Comparison of ENCODE assay signal across 15 mouse cellular contexts in the genomic region with DNA sequence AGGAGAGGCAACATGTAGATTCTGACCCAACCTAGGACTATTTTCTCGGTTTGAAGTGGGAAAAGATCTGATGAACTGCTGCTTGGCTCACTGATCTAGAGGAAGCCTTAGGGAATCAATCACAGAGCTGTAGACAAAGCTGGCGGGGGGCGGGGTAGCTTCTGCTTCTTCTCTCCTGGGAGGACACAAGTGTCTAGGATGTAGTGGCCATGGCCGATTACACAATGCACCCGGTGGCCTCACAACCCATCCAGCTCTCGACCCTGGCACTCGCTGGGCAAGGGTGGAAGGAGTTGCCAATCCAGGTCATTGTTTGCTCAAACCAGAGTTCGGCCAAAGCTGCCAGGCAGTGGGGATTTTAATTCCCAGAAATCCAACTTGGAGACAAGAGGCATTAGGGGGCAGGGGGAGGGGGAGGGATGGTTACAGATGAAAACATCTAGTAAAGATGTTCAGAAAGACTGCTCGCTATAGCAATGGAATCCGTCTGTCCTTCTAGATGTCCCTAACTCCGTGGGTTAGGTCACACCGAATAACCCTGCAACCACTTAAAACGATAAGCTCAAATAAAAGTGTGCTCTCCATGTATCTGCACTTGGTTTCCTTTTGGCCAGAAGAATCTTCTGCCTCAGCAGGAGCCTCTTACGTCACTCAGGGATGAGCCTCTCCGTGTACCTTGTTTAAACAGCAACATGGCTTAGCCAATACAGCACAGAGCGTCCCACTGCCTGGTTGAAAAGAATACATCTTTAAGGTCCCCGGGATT. TPM values are rescaled to one million over a fixed set of nuclear protein-coding genes. Genes with fewer than 3 reads are reported as not detected.
A peak's percentile ranks its signal among the peaks of the same experiment; 100 is the strongest.
DNase-seq lines count a peak whose midpoint lies in the region; ATAC-seq lines count a peak whose summit lies in the region.
"Had no signal": no experiment of that assay in that cellular context is flagged by ENCODE, and none has a peak within 500 bp of the region (broad histone marks: within the 10 kb centered on the region; RNA-seq: fewer than 3 reads in every experiment).

No protein-coding gene starts in this region.

- peak; percentile 15 to 72 for DNase-seq in adrenal gland, adult (ENCODE audit: inconsistent age in 2 of 2, low spot score in 1 of 2)
- DNase-seq in adrenal gland, adult 18-20 months (ENCODE audit: low spot score in 2 of 2) = no peak
- DNase-seq in hindbrain, embryonic 10.5 days (ENCODE audit: low spot score) = no peak
- no peak for DNase-seq in hindbrain, embryonic 14.5 days (ENCODE audit: low spot score)
- DNase-seq in midbrain, embryonic 11.5 days (ENCODE audit: low spot score, missing footprints) = no peak
- peak; percentile 80 for DNase-seq in lung, postnatal 36 days
- DNase-seq: cerebellum, adult 9-11 months; heart, postnatal 10 days; right cerebral cortex, adult 18-20 months had no signal

- no peak overlapping the region for H3K4me2 ChIP-seq in hindbrain, embryonic 14.5 days (replicated peaks)
- H3K4me2 ChIP-seq in midbrain, embryonic 11.5 days = no peak overlapping the region
- no peak overlapping the region for H3K4me2 ChIP-seq in midbrain, embryonic 13.5 days (replicated peaks)
- H3K4me2 ChIP-seq: lung, embryonic 15.5 days; neural tube, embryonic 15.5 days had no signal

- no peaks in the 10 kb centered on the region for H3K9me3 ChIP-seq in hindbrain, embryonic 10.5 days
- H3K9me3 ChIP-seq in hindbrain, embryonic 14.5 days (ENCODE audit: control insufficient read depth, low read length) = no peaks in the 10 kb centered on the region
- H3K9me3 ChIP-seq in midbrain, embryonic 11.5 days (ENCODE audit: control insufficient read depth, low read length) = no peaks in the 10 kb centered on the region
- H3K9me3 ChIP-seq in midbrain, embryonic 13.5 days = no peaks in the 10 kb centered on the region
- H3K9me3 ChIP-seq: lung, embryonic 15.5 days; neural tube, embryonic 15.5 days had no signal

- 75% methylated on average over 17 of the region's 17 CpGs for WGBS in hindbrain, embryonic 10.5 days
- 65% methylated on average over 17 of the region's 17 CpGs for WGBS in hindbrain, embryonic 14.5 days
- WGBS in midbrain, embryonic 11.5 days = 71% methylated on average over 17 of the region's 17 CpGs
- WGBS in midbrain, embryonic 13.5 days = 70% methylated on average over 17 of the region's 17 CpGs

- no peaks in the 10 kb centered on the region for H3K27me3 ChIP-seq in hindbrain, embryonic 10.5 days (ENCODE audit: insufficient read depth, poor library complexity, severe bottlenecking)
- H3K27me3 ChIP-seq in hindbrain, embryonic 14.5 days (ENCODE audit: control insufficient read depth, insufficient read depth, low read length) = no peaks in the 10 kb centered on the region
- no peaks in the 10 kb centered on the region for H3K27me3 ChIP-seq in midbrain, embryonic 11.5 days (ENCODE audit: control insufficient read depth, insufficient read depth, low read length)
- no peaks in the 10 kb centered on the region for H3K27me3 ChIP-seq in midbrain, embryonic 13.5 days
- H3K27me3 ChIP-seq: lung, embryonic 15.5 days; neural tube, embryonic 15.5 days had no signal

- no peak overlapping the region for H3K9ac ChIP-seq in hindbrain, embryonic 14.5 days
- H3K9ac ChIP-seq in midbrain, embryonic 11.5 days (ENCODE audit: low read length) = no peak overlapping the region
- H3K9ac ChIP-seq in midbrain, embryonic 13.5 days (replicated peaks) = no peak overlapping the region
- H3K9ac ChIP-seq: lung, embryonic 15.5 days; neural tube, embryonic 15.5 days had no signal

- peaks cover 23% of the 10 kb centered on the region for H3K4me1 ChIP-seq in hindbrain, embryonic 10.5 days (replicated peaks)
- H3K4me1 ChIP-seq in hindbrain, embryonic 14.5 days (replicated peaks; ENCODE audit: control insufficient read depth, insufficient read depth, low read length) = 0 out of 2 replicates have a peak, but pooled peaks cover 3% of the 10 kb centered on the region
- H3K4me1 ChIP-seq in midbrain, embryonic 11.5 days (ENCODE audit: control insufficient read depth, insufficient read depth, low read length) = no peaks in the 10 kb centered on the region; the same call in 1 of the 2 replicates
- peaks cover 6% of the 10 kb centered on the region; the same call in 1 of the 2 replicates for H3K4me1 ChIP-seq in midbrain, embryonic 13.5 days (replicated peaks)

- H3K4me3 ChIP-seq in hindbrain, embryonic 10.5 days = no peak overlapping the region
- H3K4me3 ChIP-seq in hindbrain, embryonic 14.5 days (replicated peaks; ENCODE audit: low read length) = no peak overlapping the region
- no peak overlapping the region for H3K4me3 ChIP-seq in midbrain, embryonic 11.5 days (ENCODE audit: low read depth, low read length)
- no peak overlapping the region for H3K4me3 ChIP-seq in midbrain, embryonic 13.5 days (replicated peaks)
- H3K4me3 ChIP-seq: lung, embryonic 15.5 days; neural tube, embryonic 15.5 days had no signal

- ATAC-seq in hindbrain, embryonic 14.5 days (ENCODE audit: low FRiP score) = no peak
- ATAC-seq in midbrain, embryonic 11.5 days (ENCODE audit: low FRiP score) = 0 out of 2 replicates have a peak, but pooled peaks have one; percentile 27
- no peak for ATAC-seq in midbrain, embryonic 13.5 days
- no peak for ATAC-seq in inflammation-experienced regulatory T-cells, adult 6 months

- peak overlapping the region; percentile 9; the same call in 1 of the 2 replicates for H3K27ac ChIP-seq in hindbrain, embryonic 10.5 days
- no peak overlapping the region for H3K27ac ChIP-seq in hindbrain, embryonic 14.5 days
- no peak overlapping the region for H3K27ac ChIP-seq in midbrain, embryonic 11.5 days (ENCODE audit: low read depth, low read length)
- no peak overlapping the region for H3K27ac ChIP-seq in midbrain, embryonic 13.5 days
- H3K27ac ChIP-seq: lung, embryonic 15.5 days; neural tube, embryonic 15.5 days had no signal

- H3K36me3 ChIP-seq in hindbrain, embryonic 10.5 days = no peaks in the 10 kb centered on the region
- H3K36me3 ChIP-seq in hindbrain, embryonic 14.5 days (replicated peaks; ENCODE audit: control insufficient read depth, insufficient read depth) = no peaks in the 10 kb centered on the region
- no peaks in the 10 kb centered on the region for H3K36me3 ChIP-seq in midbrain, embryonic 11.5 days (ENCODE audit: control insufficient read depth, insufficient read depth, low read length)
- H3K36me3 ChIP-seq in midbrain, embryonic 13.5 days = no peaks in the 10 kb centered on the region
- H3K36me3 ChIP-seq: lung, embryonic 15.5 days; neural tube, embryonic 15.5 days had no signal

RNA-seq across cellular contexts. Expression of gene Gm10309, which starts 27.9 kb away (rescaled TPM):
- under 1 TPM in 1 of 2 experiments, not detected in 1; 0.19 TPM for total RNA-seq in adrenal gland, adult 18-20 months (2021)
- 0.14 and 0.36 TPM in 2 replicates for polyA plus RNA-seq in hindbrain, embryonic 10.5 days (2016; fragmentation: Nextera tagmentation; extraction: Ambion mirVana)
- polyA plus RNA-seq in hindbrain, embryonic 14.5 days (2014; fragmentation: Nextera tagmentation; extraction: Ambion mirVana) = 0.20 and 0.62 TPM in 2 replicates
- polyA plus RNA-seq in midbrain, embryonic 11.5 days (2014; fragmentation: Nextera tagmentation; extraction: Ambion mirVana) = 0.12 TPM in 1 of 2 replicates, not detected in the other
- 0.19 and 0.38 TPM in 2 replicates for polyA plus RNA-seq in midbrain, embryonic 13.5 days (2015; fragmentation: Nextera tagmentation; extraction: Ambion mirVana)
- polyA plus RNA-seq in inflammation-experienced regulatory T-cells, adult 6 months (2017; shearing (Covaris generic)) = 1 to 10 TPM in 2 of 3 experiments, under 1 TPM in 1; 0.35 to 1.3 (median 1.1) TPM
- total RNA-seq: heart, postnatal 10 days; layer of hippocampus, postnatal 10 days had no signal
- polyA plus RNA-seq: brain, embryonic 14.5 days had no signal

Comparison
In these comparisons a context has a peak if more than half of its experiments do, and no peak if none do; other contexts are left out.
1. DNase-seq: peak in adrenal gland, adult (2 of 2) and lung, postnatal 36 days (single experiment); none in adrenal gland, adult 18-20 months (0 of 2), hindbrain, embryonic 10.5 days (single experiment), hindbrain, embryonic 14.5 days (single experiment) and midbrain, embryonic 11.5 days (single experiment).